Mouse (Mus musculus): Measurements from ENCODE around the gene Treh.

DNA sequence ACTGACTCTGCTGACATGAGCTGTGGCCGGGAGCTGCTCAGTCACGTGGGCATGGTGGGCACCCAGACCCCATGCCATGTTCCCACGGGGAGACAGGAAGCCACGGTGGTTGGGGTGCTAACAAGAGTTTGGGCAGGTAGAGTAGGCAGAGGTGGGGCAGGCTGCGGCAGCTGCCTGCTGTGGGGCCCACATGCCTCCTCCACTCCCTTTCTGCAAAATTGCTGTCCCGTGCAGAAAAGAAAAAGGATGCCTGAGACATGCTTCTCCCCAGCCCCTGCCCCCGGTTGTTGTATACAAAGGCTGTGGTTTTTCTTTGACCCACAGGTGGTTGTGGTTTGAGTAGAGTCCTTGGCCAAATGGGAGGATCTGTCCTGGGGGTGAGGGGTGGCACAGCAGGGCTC is 24.2 kb upstream of the Treh start:
- TF ChIP-seq CTCF (conservative IDR thresholded peaks at IDR 0.05; ENCODE audit: insufficient read depth, insufficient read length, low read depth, low read length), result no peak
- TF ChIP-seq POLR2A (IDR thresholded peaks at IDR 0.05; ENCODE audit: low read depth, low read length), result no peak

Data from kidney, adult 2 months (tissue).